20 mouse cellular contexts compared by ENCODE assay signal in the genomic region with DNA sequence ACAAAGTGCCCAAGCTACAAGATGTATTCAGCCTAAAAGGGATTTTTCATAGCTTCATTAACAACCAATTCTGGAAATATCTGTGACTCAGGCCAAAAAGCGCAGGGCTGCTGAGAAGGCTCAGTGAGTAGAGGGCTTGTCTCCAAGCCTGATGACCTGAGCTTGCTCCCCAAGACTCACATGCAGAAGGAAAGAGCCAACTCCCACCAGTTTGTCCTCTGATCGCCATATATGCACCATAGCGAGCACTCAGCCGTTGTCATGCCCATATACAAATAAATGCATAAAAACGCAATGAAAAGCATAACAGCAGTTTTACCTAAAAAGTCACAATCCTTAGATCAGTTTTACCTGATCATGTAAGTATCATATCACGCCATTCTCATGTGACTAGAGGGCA. TPM values are rescaled to one million over a fixed set of nuclear protein-coding genes. Genes with fewer than 3 reads are reported as not detected.
"Had no signal": no experiment of that assay in that cellular context is flagged by ENCODE, and none has a peak within 500 bp of the region (broad histone marks: within the 10 kb centered on the region; RNA-seq: fewer than 3 reads in every experiment).

No protein-coding gene starts in this region.

- H3K4me1 ChIP-seq: heart, embryonic 15.5 days; hindbrain, embryonic 13.5 days; intestine, embryonic 15.5 days; limb, embryonic 12.5 days had no signal

- ATAC-seq: forebrain, embryonic 16.5 days; hindbrain, embryonic 16.5 days; inflammation-experienced regulatory T-cells, adult 6 months had no signal

- H3K36me3 ChIP-seq: heart, embryonic 13.5 days; heart, embryonic 15.5 days; hindbrain, embryonic 13.5 days; intestine, embryonic 15.5 days; limb, embryonic 10.5 days; limb, embryonic 12.5 days had no signal

- H3K4me2 ChIP-seq: heart, embryonic 11.5 days; heart, embryonic 13.5 days; heart, embryonic 15.5 days; hindbrain, embryonic 13.5 days; intestine, embryonic 15.5 days; limb, embryonic 12.5 days had no signal

- DNase-seq: gastrocnemius, adult 2 months; gastrocnemius, postnatal 10 days; gastrocnemius, postnatal 25 days; heart, adult 2 months; heart, postnatal 36 days had no signal

- H3K27me3 ChIP-seq: heart, embryonic 13.5 days; heart, embryonic 15.5 days; hindbrain, embryonic 13.5 days; intestine, embryonic 15.5 days; limb, embryonic 12.5 days had no signal

- H3K27ac ChIP-seq: gastrocnemius, adult 2 months; heart, adult 2 months; heart, embryonic 13.5 days; heart, embryonic 15.5 days; hindbrain, embryonic 13.5 days; intestine, embryonic 15.5 days; layer of hippocampus, adult 2 months; left cerebral cortex, adult 2 months; limb, embryonic 10.5 days; limb, embryonic 12.5 days had no signal

- H3K9ac ChIP-seq: heart, embryonic 13.5 days; heart, embryonic 15.5 days; hindbrain, embryonic 13.5 days; intestine, embryonic 15.5 days; limb, embryonic 12.5 days had no signal

- H3K4me3 ChIP-seq: gastrocnemius, adult 2 months; heart, adult 2 months; heart, embryonic 13.5 days; heart, embryonic 15.5 days; hindbrain, embryonic 13.5 days; intestine, embryonic 15.5 days; layer of hippocampus, adult 2 months; left cerebral cortex, adult 2 months; limb, embryonic 10.5 days; limb, embryonic 12.5 days had no signal

- H3K9me3 ChIP-seq: heart, embryonic 13.5 days; heart, embryonic 15.5 days; hindbrain, embryonic 13.5 days; intestine, embryonic 15.5 days; limb, embryonic 10.5 days; limb, embryonic 12.5 days had no signal

RNA-seq across cellular contexts. Expression of gene Adh7, which starts 8.9 kb away (rescaled TPM):
- polyA plus RNA-seq: heart, embryonic 11.5 days; heart, postnatal 0 days; inflammation-experienced regulatory T-cells, adult 6 months had no signal

RNA-seq across cellular contexts. Expression of gene 4930579F01Rik, which starts 32.9 kb away (rescaled TPM):
- polyA plus RNA-seq: forebrain, embryonic 16.5 days; frontal cortex, adult 2 months; heart, embryonic 11.5 days; heart, embryonic 13.5 days; heart, embryonic 15.5 days; heart, postnatal 0 days; hindbrain, embryonic 11.5 days; hindbrain, embryonic 16.5 days; inflammation-experienced regulatory T-cells, adult 6 months; limb, embryonic 10.5 days; limb, embryonic 12.5 days had no signal
